Mouse (Mus musculus) gastrocnemius, adult 8-10 months (tissue): ENCODE measurements around the gene Dguok. TPM values are rescaled to one million over a fixed set of nuclear protein-coding genes. Genes with fewer than 3 reads are reported as not detected.

ENCODE experiments used
- DNase-seq, 2 experiments: peaks; one replicate each; pipeline ENCODE4 v3.0.0; 2022; ENCODE audit warnings: low spot score in 2 of 2
- total RNA-seq, 4 experiments: library from RNA; stranded (reverse); gene quantifications; 2 replicates each; pipeline ENCODE4 v1.2.4; 2022

Dguok gene
- total RNA-seq, 4 experiments from 2014 or later = 14.6 to 17.3 (median 16.2) TPM

GRCm38 (mm10) chr6:83499078-83499477 lies 7.7 kb downstream of the Dguok start:
- no peak for DNase-seq

GRCm38 (mm10) chr6:83496753-83497710 lies 9.7 kb downstream of the Dguok start:
- no peak for DNase-seq

- peak; percentile 20 to 46 for DNase-seq
Measured at GRCm38 (mm10) chr6:83496009-83496752, 10.6 kb downstream of the Dguok start.

GRCm38 (mm10) chr6:83490622-83491021 lies 16.1 kb downstream of the Dguok start:
- DNase-seq = no peak

- DNase-seq = no peak
Measured at GRCm38 (mm10) chr6:83488200-83488599, 18.6 kb downstream of the Dguok start.

GRCm38 (mm10) chr6:83487298-83487697 lies 19.5 kb downstream of the Dguok start:
- DNase-seq = peak; percentile 60 to 74

- no peak for DNase-seq
Measured at GRCm38 (mm10) chr6:83485854-83486253, 20.9 kb downstream of the Dguok start.

GRCm38 (mm10) chr6:83483776-83484175 lies 23.0 kb downstream of the Dguok start:
- DNase-seq = peak; percentile 38 to 47

GRCm38 (mm10) chr6:83482418-83483085 lies 24.2 kb downstream of the Dguok start:
- no peak for DNase-seq

- no peak for DNase-seq
Measured at GRCm38 (mm10) chr6:83480019-83480655, 26.6 kb downstream of the Dguok start.

GRCm38 (mm10) chr6:83479193-83479592 lies 27.6 kb downstream of the Dguok start:
- no peak for DNase-seq

- no peak for DNase-seq
Measured at GRCm38 (mm10) chr6:83478628-83479027, 28.1 kb downstream of the Dguok start.

- no peak for DNase-seq
Measured at GRCm38 (mm10) chr6:83478217-83478616, 28.6 kb downstream of the Dguok start.

- no peak for DNase-seq
Measured at GRCm38 (mm10) chr6:83475431-83475830, 31.3 kb downstream of the Dguok start.

- DNase-seq = peak in 1 of 2 experiments; percentile 54
Measured at GRCm38 (mm10) chr6:83473240-83473639, 33.5 kb downstream of the Dguok start.

GRCm38 (mm10) chr6:83471739-83472138 lies 35.0 kb downstream of the Dguok start:
- DNase-seq = no peak

GRCm38 (mm10) chr6:83464011-83464410 lies 42.8 kb downstream of the Dguok start:
- DNase-seq = no peak

- DNase-seq = no peak
Measured at GRCm38 (mm10) chr6:83459034-83459644, 47.6 kb downstream of the Dguok start, which contains the start of gene Tet3. Gene Tet3 (minus strand): TSS chr6:83459084.

GRCm38 (mm10) chr6:83456984-83457810 lies 49.6 kb downstream of the Dguok start:
- no peak for DNase-seq
